Mouse (Mus musculus): ENCODE measurements around the gene Tapbpl.
A peak's percentile ranks its signal among the peaks of the same experiment; 100 is the strongest.

The Tapbpl gene

GRCm38 (mm10) chr6:125231117-125232044 lies at the start of gene Tapbpl:
TSS of gene Tapbpl (minus strand) at chr6:125231860.
- DNase-seq (ENCODE audit: low spot score): peak; percentile 73

- DNase-seq (ENCODE audit: low spot score): no peak
These were observed 48.1 kb upstream of the Tapbpl start for GRCm38 (mm10) chr6:125279729-125280128.

- DNase-seq (ENCODE audit: low spot score): peak; percentile 20
These were observed 43.3 kb upstream of the Tapbpl start for GRCm38 (mm10) chr6:125274841-125275563.

- DNase-seq (ENCODE audit: low spot score): no peak
These were observed 40.6 kb upstream of the Tapbpl start for GRCm38 (mm10) chr6:125272228-125272785.

GRCm38 (mm10) chr6:125271455-125272227 lies 40.0 kb upstream of the Tapbpl start:
- DNase-seq (ENCODE audit: low spot score): peak; percentile 85

- no peak for DNase-seq (ENCODE audit: low spot score)
These were observed 37.1 kb upstream of the Tapbpl start for GRCm38 (mm10) chr6:125268799-125269198.

GRCm38 (mm10) chr6:125267469-125267868 lies 35.8 kb upstream of the Tapbpl start:
- no peak for DNase-seq (ENCODE audit: low spot score)

- peak; percentile 37 for DNase-seq (ENCODE audit: low spot score)
These were observed 34.9 kb upstream of the Tapbpl start for GRCm38 (mm10) chr6:125266600-125266999.

- peak; percentile 22 for DNase-seq (ENCODE audit: low spot score)
These were observed 34.4 kb upstream of the Tapbpl start for GRCm38 (mm10) chr6:125266091-125266490.

GRCm38 (mm10) chr6:125265239-125265638 lies 33.6 kb upstream of the Tapbpl start:
- DNase-seq (ENCODE audit: low spot score): peak; percentile 94

GRCm38 (mm10) chr6:125264219-125264618 lies 32.6 kb upstream of the Tapbpl start:
- DNase-seq (ENCODE audit: low spot score): no peak

GRCm38 (mm10) chr6:125260006-125260555 lies 28.4 kb upstream of the Tapbpl start:
- peak; percentile 17 for DNase-seq (ENCODE audit: low spot score)

- DNase-seq (ENCODE audit: low spot score): no peak
These were observed 24.7 kb upstream of the Tapbpl start for GRCm38 (mm10) chr6:125256222-125256966.

GRCm38 (mm10) chr6:125255516-125256044 lies 23.9 kb upstream of the Tapbpl start:
- no peak for DNase-seq (ENCODE audit: low spot score)

GRCm38 (mm10) chr6:125253863-125254715 lies 22.4 kb upstream of the Tapbpl start:
- DNase-seq (ENCODE audit: low spot score): no peak

GRCm38 (mm10) chr6:125252711-125253110 lies 21.1 kb upstream of the Tapbpl start:
- no peak for DNase-seq (ENCODE audit: low spot score)

GRCm38 (mm10) chr6:125252285-125252684 lies 20.6 kb upstream of the Tapbpl start:
- no peak for DNase-seq (ENCODE audit: low spot score)

- peak; percentile 48 for DNase-seq (ENCODE audit: low spot score)
These were observed 12.9 kb upstream of the Tapbpl start for GRCm38 (mm10) chr6:125244551-125244950.

GRCm38 (mm10) chr6:125241566-125241965 lies 9.9 kb upstream of the Tapbpl start:
- DNase-seq (ENCODE audit: low spot score): peak; percentile 90

GRCm38 (mm10) chr6:125240617-125241016 lies 9.0 kb upstream of the Tapbpl start:
- DNase-seq (ENCODE audit: low spot score): no peak
